Mouse (Mus musculus) intestine, embryonic 16.5 days (tissue): ENCODE data around the gene S1pr1. TPM values are rescaled to one million over a fixed set of nuclear protein-coding genes. Genes with fewer than 3 reads are reported as not detected.

Experiments
- ATAC-seq: fragments of 200-750 bp; cut with Nextera tagmentation; 2 replicates; pipeline ENCODE4 v1.8.0; 2017; ENCODE audit warnings: moderate TSS enrichment, moderate library complexity
- H3K27ac ChIP-seq: fragments of 300-500 bp; sonication (generic); 2 replicates; pipeline ENCODE4 v1.5.1; 2014; ENCODE audit warnings: mild to moderate bottlenecking, low read length
- H3K27me3 ChIP-seq: fragments of 300-500 bp; sonication (generic); replicated peaks from 2 replicates; pipeline ENCODE4 v1.6.1; 2014; ENCODE audit warnings: low read length, control low read depth, mixed read lengths; ENCODE audit not compliant: control insufficient read depth, insufficient read depth
- H3K36me3 ChIP-seq: fragments of 300-500 bp; sonication (generic); 2 replicates; pipeline ENCODE4 v1.6.1; 2014; ENCODE audit warnings: low read length, control low read depth; ENCODE audit not compliant: control insufficient read depth, insufficient read depth
- H3K4me1 ChIP-seq: fragments of 300-500 bp; sonication (generic); 2 replicates; pipeline ENCODE4 v1.6.1; 2014; ENCODE audit warnings: low read length, control low read depth, mixed read lengths; ENCODE audit not compliant: control insufficient read depth, insufficient read depth
- H3K4me2 ChIP-seq: fragments of 300-500 bp; sonication (generic); 2 replicates; pipeline ENCODE4 v1.6.1; 2014; ENCODE audit warnings: low read depth, low read length, control low read depth
- H3K4me3 ChIP-seq: fragments of 300-500 bp; sonication (generic); 2 replicates; pipeline ENCODE4 v1.5.1; 2014; ENCODE audit warnings: mild to moderate bottlenecking, low read length
- H3K9ac ChIP-seq: fragments of 300-500 bp; sonication (generic); 2 replicates; pipeline ENCODE4 v1.6.1; 2014; ENCODE audit warnings: low read depth, low read length
- H3K9me3 ChIP-seq: fragments of 300-500 bp; sonication (generic); 2 replicates; pipeline ENCODE4 v1.6.1; 2016; ENCODE audit warnings: low read length, control low read depth; ENCODE audit not compliant: control insufficient read depth
- WGBS: fragments of 180-500 bp; shearing (Covaris S2); extraction: QIAGEN DNeasy Blood & Tissue Kit; methylation state at CpG from one replicate; pipeline ENCODE4 v1.1.7; 2014; 5-methylcytosine and 5-hydroxymethylcytosine counted together
- polyA plus RNA-seq: library from polyadenylated mRNA; unstranded; fragments of >200 nt; fragmentation: Nextera tagmentation; extraction: Ambion mirVana; gene quantifications from 2 replicates; pipeline ENCODE4 v1.2.1, GENCODE M21; 2015

The S1pr1 gene
- polyA plus RNA-seq, 1 experiment from 2014 or later = 14.3 TPM

- H3K36me3 ChIP-seq = no peaks in the 10 kb centered on the region
- H3K4me3 ChIP-seq = no peak overlapping the region
- no peaks in the 10 kb centered on the region for H3K4me1 ChIP-seq
- H3K9me3 ChIP-seq = no peaks in the 10 kb centered on the region
- no peaks in the 10 kb centered on the region for H3K27me3 ChIP-seq
- H3K4me2 ChIP-seq = no peak overlapping the region
- ATAC-seq = no peak
- 91% methylated on average over 8 of the region's 8 CpGs for WGBS
- no peak overlapping the region for H3K9ac ChIP-seq
- H3K27ac ChIP-seq = no peak overlapping the region
These were observed 11.2 kb downstream of the S1pr1 start for GRCm38 (mm10) chr3:115703720-115704119.

GRCm38 (mm10) chr3:115702089-115702488, 12.8 kb downstream of the S1pr1 start:
- no peak for ATAC-seq
- H3K27ac ChIP-seq = no peak overlapping the region
- H3K27me3 ChIP-seq = no peaks in the 10 kb centered on the region
- no peaks in the 10 kb centered on the region for H3K36me3 ChIP-seq
- no peak overlapping the region for H3K4me3 ChIP-seq
- no peak overlapping the region for H3K9ac ChIP-seq
- WGBS = 77% methylated on average over 2 of the region's 2 CpGs
- H3K4me2 ChIP-seq = no peak overlapping the region
- no peaks in the 10 kb centered on the region for H3K9me3 ChIP-seq
- H3K4me1 ChIP-seq = no peaks in the 10 kb centered on the region

GRCm38 (mm10) chr3:115695194-115695891, 19.5 kb downstream of the S1pr1 start:
- Histone ChIP-seq H3K9ac (no peak overlapping the region), H3K27me3 (no peaks in the 10 kb centered on the region), H3K4me2 (no peak overlapping the region), H3K27ac (no peak overlapping the region), H3K4me1 (no peaks in the 10 kb centered on the region), H3K4me3 (no peak overlapping the region), H3K9me3 (no peaks in the 10 kb centered on the region), H3K36me3 (no peaks in the 10 kb centered on the region)
- WGBS = 88% methylated on average over 8 of the region's 8 CpGs
- no peak for ATAC-seq

- 93% methylated on average over 5 of the region's 5 CpGs for WGBS
- Histone ChIP-seq H3K27me3 (no peaks in the 10 kb centered on the region), H3K27ac (no peak overlapping the region), H3K4me1 (no peaks in the 10 kb centered on the region), H3K9ac (no peak overlapping the region), H3K4me2 (no peak overlapping the region), H3K9me3 (no peaks in the 10 kb centered on the region), H3K36me3 (no peaks in the 10 kb centered on the region), H3K4me3 (no peak overlapping the region)
- ATAC-seq = no peak
These were observed 20.7 kb downstream of the S1pr1 start for GRCm38 (mm10) chr3:115694168-115694567.

GRCm38 (mm10) chr3:115693390-115693789, 21.5 kb downstream of the S1pr1 start:
- H3K27ac ChIP-seq = no peak overlapping the region
- H3K9ac ChIP-seq = no peak overlapping the region

GRCm38 (mm10) chr3:115692857-115693256, 22.0 kb downstream of the S1pr1 start:
- no peaks in the 10 kb centered on the region for H3K4me1 ChIP-seq
- no peak overlapping the region for H3K27ac ChIP-seq
- 59% methylated on average over 4 of the region's 4 CpGs for WGBS
- H3K9ac ChIP-seq = no peak overlapping the region
- H3K9me3 ChIP-seq = no peaks in the 10 kb centered on the region
- no peak overlapping the region for H3K4me2 ChIP-seq
- no peak overlapping the region for H3K4me3 ChIP-seq
- ATAC-seq = no peak
- H3K27me3 ChIP-seq = no peaks in the 10 kb centered on the region
- H3K36me3 ChIP-seq = no peaks in the 10 kb centered on the region

More at GRCm38 (mm10) chr3:115693390-115693789, 21.5 kb downstream of the S1pr1 start:
- H3K27me3 ChIP-seq = no peaks in the 10 kb centered on the region
- 81% methylated on average over 12 of the region's 12 CpGs for WGBS
- H3K4me3 ChIP-seq = no peak overlapping the region
- H3K9me3 ChIP-seq = no peaks in the 10 kb centered on the region
- no peaks in the 10 kb centered on the region for H3K4me1 ChIP-seq
- no peak for ATAC-seq
- H3K36me3 ChIP-seq = no peaks in the 10 kb centered on the region
- H3K4me2 ChIP-seq = no peak overlapping the region

GRCm38 (mm10) chr3:115692384-115692783, 22.5 kb downstream of the S1pr1 start:
- WGBS = 88% methylated on average over 5 of the region's 5 CpGs
- ATAC-seq = no peak
- Histone ChIP-seq H3K27ac (no peak overlapping the region), H3K4me1 (no peaks in the 10 kb centered on the region), H3K4me3 (no peak overlapping the region), H3K36me3 (no peaks in the 10 kb centered on the region), H3K27me3 (no peaks in the 10 kb centered on the region), H3K9me3 (no peaks in the 10 kb centered on the region), H3K9ac (no peak overlapping the region), H3K4me2 (no peak overlapping the region)

GRCm38 (mm10) chr3:115689920-115690319, 25.0 kb downstream of the S1pr1 start:
- Histone ChIP-seq H3K4me2 (no peak overlapping the region), H3K36me3 (no peaks in the 10 kb centered on the region), H3K9ac (no peak overlapping the region), H3K27ac (no peak overlapping the region), H3K27me3 (no peaks in the 10 kb centered on the region), H3K9me3 (no peaks in the 10 kb centered on the region), H3K4me1 (no peaks in the 10 kb centered on the region), H3K4me3 (no peak overlapping the region)
- ATAC-seq = no peak
- 76% methylated on average over 1 of the region's 1 CpGs for WGBS

GRCm38 (mm10) chr3:115689352-115689751, 25.5 kb downstream of the S1pr1 start:
- Histone ChIP-seq H3K4me3 (no peak overlapping the region), H3K4me1 (no peaks in the 10 kb centered on the region), H3K36me3 (no peaks in the 10 kb centered on the region), H3K9ac (no peak overlapping the region), H3K27me3 (no peaks in the 10 kb centered on the region), H3K9me3 (no peaks in the 10 kb centered on the region), H3K27ac (no peak overlapping the region), H3K4me2 (no peak overlapping the region)
- ATAC-seq = no peak
- 48% methylated on average over 8 of the region's 8 CpGs for WGBS

- H3K9ac ChIP-seq = no peak overlapping the region
- no peak overlapping the region for H3K4me3 ChIP-seq
- no peak overlapping the region for H3K27ac ChIP-seq
- H3K4me1 ChIP-seq = no peaks in the 10 kb centered on the region
- no peak for ATAC-seq
- H3K27me3 ChIP-seq = no peaks in the 10 kb centered on the region
- WGBS = 76% methylated on average over 2 of the region's 2 CpGs
- H3K36me3 ChIP-seq = no peaks in the 10 kb centered on the region
- no peak overlapping the region for H3K4me2 ChIP-seq
- H3K9me3 ChIP-seq = no peaks in the 10 kb centered on the region
These were observed 27.1 kb downstream of the S1pr1 start for GRCm38 (mm10) chr3:115687821-115688220.
